Mouse (Mus musculus) E14TG2a.4 (cell line): ENCODE measurements around the gene Tpst2.

ENCODE experiments used
- CTCF ChIP-seq: conservative IDR thresholded peaks from 2 replicates; pipeline ENCODE4 v1.5.1; 2014; ENCODE audit warnings: low read length
- NANOG ChIP-seq: IDR thresholded peaks from 2 replicates; pipeline ENCODE4 v1.6.1; 2014; ENCODE audit warnings: borderline replicate concordance, low read length, mixed read lengths
- POU5F1 ChIP-seq: IDR thresholded peaks from 2 replicates; pipeline ENCODE4 v1.6.1; 2014; ENCODE audit warnings: low read length, borderline replicate concordance

- TF ChIP-seq CTCF, result no peak
- TF ChIP-seq NANOG, result no peak
- no peak for TF ChIP-seq POU5F1
Observed at GRCm38 (mm10) chr5:112293800-112294199, 17.3 kb downstream of the Tpst2 start.
